Mouse (Mus musculus) liver, embryonic 14.5 days (tissue): ENCODE data around the gene Vps4a.

Experiments
- CTCF ChIP-seq: IDR thresholded peaks from 2 replicates; pipeline ENCODE4 v1.5.1; 2016; ENCODE audit warnings: antibody characterized with exemption, low read depth, control low read depth
- EP300 ChIP-seq: IDR thresholded peaks from 2 replicates; pipeline ENCODE4 v1.6.1; 2016; ENCODE audit warnings: antibody characterized with exemption, low read depth

GRCm38 (mm10) chr8:107090531-107090930 lies 59.5 kb downstream of the Vps4a start:
- no peak for TF ChIP-seq CTCF
- no peak for TF ChIP-seq EP300
